Mouse (Mus musculus): ENCODE results near the gene Krt86. TPM values are rescaled to one million over a fixed set of nuclear protein-coding genes. Genes with fewer than 3 reads are reported as not detected.
"Not testable (repeated sequence)": the region's sequence is repeated elsewhere in the genome, so short reads cannot be mapped to it uniquely, and the experiment has no call there.

The Krt86 gene
- total RNA-seq, 4 experiments from 2014 or later: not detected

DNA sequence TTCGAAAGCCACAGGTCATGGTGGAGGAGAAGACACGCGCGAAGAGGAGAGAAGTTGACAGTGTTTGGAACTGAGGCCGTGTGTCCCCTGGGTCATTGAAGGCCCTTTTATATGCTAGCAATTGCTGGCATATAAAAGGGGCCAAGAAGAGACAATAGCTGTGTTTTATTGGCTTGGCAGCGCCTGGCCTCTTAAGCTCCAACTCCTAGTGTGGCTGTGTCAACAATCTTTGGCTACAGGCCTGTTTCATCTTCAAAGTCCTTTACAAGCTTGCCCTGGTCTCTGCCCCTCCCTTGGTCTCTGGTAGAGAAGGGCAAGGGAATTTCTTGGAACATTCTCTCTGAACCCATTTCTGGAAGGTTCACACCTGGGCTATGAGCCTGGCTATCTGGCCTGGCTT lies 18.2 kb downstream of the Krt86 start, which contains the start of gene Krt83:
Gene Krt83 (minus strand): TSS at position 82 of the 400 bp plus-strand sequence.
- no peak for DNase-seq (ENCODE audit: low spot score in 2 of 2)

DNA sequence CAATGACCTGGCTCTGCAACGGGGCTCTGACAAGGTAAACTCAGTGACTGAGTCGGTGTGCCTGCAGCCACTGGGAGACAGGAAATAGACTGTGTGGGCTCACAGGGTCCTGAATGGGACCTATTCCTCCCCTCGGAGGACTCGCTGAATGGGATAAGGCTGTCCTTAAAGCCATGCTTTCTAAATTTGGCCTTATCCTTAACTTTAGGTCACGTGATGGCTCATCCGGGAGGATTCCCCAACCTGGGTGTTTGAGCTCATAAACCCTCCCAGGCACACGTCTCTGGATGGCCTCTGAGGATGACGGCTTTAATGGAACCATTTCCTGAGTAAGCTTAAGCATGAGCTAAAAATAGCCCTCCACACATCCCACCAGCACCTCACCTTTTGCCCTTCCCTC lies 19.4 kb downstream of the Krt86 start:
- DNase-seq (ENCODE audit: low spot score in 2 of 2): no peak

DNA sequence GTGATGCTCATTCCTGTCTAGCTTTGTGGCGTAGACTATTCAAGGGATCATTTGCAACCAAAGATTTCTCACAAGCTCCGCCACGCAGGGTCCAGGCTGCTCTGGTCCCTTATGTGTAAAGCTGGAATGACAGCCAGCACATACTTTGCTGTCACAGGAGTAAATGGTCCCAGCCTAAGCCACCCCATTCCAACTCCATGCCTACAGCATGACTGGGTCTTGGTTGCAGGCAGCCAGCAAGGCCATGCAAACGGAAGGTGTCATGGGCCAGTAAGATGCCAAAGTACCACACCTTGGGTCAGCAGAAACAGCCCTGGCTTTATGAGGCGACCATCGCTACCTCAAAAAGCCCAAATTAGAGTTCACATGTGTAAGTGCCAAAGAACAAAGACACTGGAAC lies 20.4 kb downstream of the Krt86 start:
- no peak for DNase-seq (ENCODE audit: low spot score in 2 of 2)

DNA sequence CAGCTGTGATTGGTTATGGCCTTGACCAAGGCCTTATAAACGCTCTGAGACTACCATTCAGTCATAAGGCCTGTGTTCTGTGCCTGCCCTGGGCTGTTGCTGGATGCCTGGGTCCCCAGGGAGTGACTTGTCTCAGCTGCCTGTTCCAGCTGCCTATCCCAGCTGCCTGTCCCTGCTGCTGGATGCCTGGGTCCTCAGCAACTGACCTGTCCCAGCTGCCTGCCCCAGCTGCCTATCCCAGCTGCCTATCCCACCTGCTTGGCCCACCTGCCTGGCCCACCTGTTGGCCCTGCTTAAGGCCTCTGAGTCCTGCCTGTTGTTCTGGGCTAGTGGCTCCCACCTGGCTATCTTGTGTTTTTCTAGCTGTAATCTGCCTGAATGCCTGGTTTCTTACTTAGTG lies 20.9 kb downstream of the Krt86 start:
- no peak for DNase-seq (ENCODE audit: low spot score in 2 of 2)

DNA sequence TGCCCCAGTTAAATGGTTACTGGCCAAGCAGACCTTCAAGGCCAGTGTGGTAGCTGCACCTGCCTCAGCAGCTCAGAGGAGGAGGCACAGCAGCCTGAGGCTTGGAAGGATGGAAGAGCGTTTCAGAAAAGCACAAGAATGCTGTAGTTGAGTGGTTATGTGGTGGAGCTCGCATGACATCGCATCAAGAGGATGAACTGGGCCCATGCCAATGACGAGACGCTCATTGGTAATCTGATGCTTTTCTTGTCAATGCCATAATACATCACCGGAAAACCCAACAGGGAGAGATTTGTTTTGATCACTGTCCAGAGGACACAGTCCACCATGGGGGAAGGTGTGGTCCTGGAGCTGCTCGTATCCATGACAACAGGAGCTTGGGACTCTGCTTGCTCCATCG lies 22.0 kb downstream of the Krt86 start:
- DNase-seq (ENCODE audit: low spot score in 2 of 2): no peak

DNA sequence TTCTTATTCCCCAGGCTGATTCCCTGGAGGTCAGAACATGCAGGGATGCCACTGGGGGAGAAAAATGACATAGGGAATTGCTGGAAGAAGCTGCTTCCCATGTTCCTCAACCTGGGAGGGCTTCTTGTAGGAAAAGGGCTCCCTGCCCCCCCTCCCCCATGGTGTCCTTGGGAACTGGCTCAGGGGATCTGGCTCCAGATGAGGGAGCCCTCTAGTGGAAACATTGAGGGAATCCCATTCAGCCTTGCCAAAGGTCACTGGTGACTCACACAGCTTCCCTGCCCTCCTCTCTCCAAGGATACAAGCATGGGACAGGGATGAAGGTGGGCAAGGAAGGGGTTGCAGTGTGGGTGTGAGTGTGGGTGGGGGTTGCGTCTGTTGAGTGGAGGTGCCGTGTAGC lies 23.9 kb downstream of the Krt86 start:
- DNase-seq (ENCODE audit: low spot score in 2 of 2): no peak

DNA sequence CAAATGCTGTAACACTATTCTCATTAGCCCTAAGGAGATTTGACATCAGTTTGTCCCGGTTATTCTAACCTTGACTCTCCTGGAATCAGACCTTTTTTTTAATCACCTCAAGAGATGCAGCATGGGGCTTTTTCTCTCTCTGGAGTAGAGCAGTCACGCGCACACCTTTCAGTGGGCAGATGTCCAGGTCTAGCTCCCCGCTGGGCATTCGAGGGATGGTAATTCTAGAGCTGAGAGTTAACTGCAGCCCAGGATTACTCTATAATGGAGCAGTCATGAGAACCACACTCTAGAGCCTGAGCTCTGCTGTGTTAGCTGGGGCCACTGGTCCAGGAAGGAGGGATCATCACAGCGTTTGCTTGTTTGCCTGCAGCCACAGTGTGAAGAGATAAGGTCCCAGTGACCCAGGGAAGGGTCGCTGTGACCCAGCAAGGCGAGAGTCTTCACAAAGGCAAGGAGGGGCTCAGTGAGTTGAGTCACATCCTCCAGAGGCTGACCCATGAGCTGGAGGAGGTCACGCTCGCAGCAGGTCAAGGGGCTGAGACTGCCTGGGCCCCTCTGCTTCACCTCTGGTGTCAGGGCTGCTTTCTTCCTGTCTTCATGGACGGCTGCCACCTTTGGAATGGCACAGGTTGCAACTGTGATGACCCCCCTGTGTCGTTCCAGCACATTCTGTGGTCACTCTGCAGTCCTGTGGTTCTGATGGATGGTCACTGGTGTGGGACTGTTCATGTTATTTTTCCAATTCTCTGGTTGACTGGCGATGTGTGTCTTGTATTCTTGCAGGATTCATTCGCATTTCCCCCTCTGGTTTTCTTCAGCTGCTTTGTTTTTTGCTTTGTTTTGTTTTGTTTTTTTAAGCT lies 33.8 kb downstream of the Krt86 start:
- no peak for DNase-seq (ENCODE audit: low spot score in 2 of 2)

DNA sequence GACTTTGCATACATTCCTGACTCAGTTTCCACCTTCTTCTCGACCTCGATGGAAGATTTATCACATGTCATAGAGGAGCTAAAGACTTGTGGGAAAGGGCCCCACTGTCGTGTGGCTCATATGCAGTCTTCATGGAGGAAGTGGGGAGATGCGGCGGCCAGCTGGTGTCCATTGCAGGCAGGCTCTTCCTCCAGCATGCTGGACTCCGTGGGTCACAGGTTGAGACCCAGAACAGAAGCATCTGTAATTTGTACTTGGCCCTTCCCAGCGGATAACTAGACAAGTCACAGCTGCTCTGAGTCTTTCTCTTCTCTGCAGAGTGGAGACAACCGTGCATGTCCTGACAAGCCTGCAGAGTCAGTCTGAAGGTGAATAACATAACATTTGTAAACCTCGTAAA lies 35.0 kb downstream of the Krt86 start:
- no peak for DNase-seq (ENCODE audit: low spot score in 2 of 2)

DNA sequence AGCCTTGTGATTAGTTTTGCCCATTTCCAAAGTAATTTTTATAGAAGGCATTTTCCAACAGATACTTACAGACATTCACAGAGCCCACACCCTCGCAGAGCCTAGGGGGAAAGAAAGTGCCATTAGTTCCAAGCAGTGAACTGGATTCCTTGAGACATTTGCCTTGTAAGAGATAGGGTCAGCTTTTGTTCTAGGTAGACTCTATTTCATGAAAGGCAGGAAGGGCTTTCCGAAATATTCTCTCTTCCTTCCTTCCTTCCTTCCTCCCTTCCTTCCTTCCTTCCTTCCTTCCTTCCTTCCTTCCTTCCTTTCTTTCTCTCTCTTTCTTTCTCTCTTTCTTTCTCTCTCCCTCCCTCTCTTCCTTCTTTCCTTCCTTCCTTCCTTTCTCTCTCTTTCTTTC lies 43.9 kb downstream of the Krt86 start, which contains the start of gene Gm49425:
Gene Gm49425 (minus strand): TSS at position 101 of the 400 bp plus-strand sequence.
- DNase-seq (ENCODE audit: low spot score in 2 of 2): not testable (repeated sequence)

DNA sequence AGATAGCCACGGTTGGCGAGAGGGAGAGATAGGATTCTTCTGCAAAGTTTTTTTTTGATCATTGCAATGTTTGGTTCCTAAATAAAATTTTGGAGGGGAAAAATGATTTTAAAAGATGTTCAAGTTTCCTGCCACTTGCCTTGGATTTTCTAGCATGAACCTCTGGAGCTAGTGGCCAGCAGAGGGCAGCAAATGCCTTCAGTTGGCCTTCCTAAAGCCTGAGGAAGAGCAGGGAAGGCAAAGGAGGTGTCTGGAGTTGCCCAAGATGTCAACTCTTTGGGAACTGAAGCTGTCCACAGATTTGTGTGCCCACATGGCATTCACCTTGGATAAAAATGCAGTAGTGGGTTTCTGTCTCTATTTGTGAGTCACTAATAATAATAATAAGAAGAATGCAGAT lies 46.5 kb downstream of the Krt86 start:
- peak; percentile 26 to 52 for DNase-seq (ENCODE audit: low spot score in 2 of 2)

DNA sequence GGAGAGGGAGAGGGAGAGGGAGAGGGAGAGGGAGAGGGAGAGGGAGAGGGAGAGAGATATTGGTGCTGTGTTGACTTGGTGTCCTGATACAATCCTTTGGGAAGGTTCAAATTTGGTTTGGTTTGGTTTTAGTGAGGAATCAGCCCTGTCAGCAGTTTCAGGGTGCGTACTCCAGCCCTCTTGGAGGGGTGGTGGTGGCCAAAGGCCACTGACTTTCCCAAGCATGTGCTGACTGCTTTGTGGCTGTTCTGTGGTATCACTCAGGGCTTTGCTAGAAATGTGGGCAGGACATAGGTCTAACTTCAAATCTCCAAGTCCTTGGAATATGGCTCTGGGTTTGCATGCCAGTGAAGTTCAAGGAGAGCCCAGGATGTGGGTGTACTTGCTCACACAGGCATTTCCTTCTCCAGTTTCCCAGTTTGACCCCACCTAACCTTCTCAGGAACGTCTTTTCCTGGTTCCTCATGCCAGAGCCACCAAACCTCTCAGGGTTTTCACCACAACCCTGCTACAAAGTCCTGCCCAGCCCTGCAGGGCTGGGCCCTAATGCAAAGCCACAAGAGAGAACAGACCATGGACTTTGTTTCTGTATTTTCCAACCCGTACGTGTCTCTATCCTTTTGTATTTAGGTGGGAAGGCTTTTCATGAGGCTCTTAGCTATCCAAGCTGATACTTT lies 49.4 kb downstream of the Krt86 start:
- no peak for DNase-seq (ENCODE audit: low spot score in 2 of 2)

Other genes starting within 250 kb of the Krt86 start
- gene Grasp, start 249.3 kb upstream of the Krt86 start, total RNA-seq (2022): 1 to 10 TPM; 3.0 to 5.4 (median 4.4) TPM
- 100 to 1,000 TPM; 114 to 232 (median 117) TPM for gene Nr4a1, start 219.2 kb upstream of the Krt86 start, total RNA-seq (2022)
- 10 to 100 TPM; 28.6 to 35.4 (median 31.8) TPM for gene Atg101, start 189.2 kb upstream of the Krt86 start, total RNA-seq (2022)
- not detected for gene 6030408B16Rik, start 180.3 kb upstream of the Krt86 start, total RNA-seq (2022)
- 1 to 10 TPM; 1.1 to 3.4 (median 2.5) TPM for gene Krt80, start 103.3 kb upstream of the Krt86 start, total RNA-seq (2022)
- not detected for gene Krt7, start 62.4 kb upstream of the Krt86 start, total RNA-seq (2022)
- gene Krt87, start 34.7 kb upstream of the Krt86 start, total RNA-seq (2022): not detected
- gene Krt88, start 25.7 kb upstream of the Krt86 start, total RNA-seq (2022): not detected
- gene Krt81, start 9.7 kb upstream of the Krt86 start, total RNA-seq (2022): not detected
- not detected for gene Krt83, start 18.0 kb downstream of the Krt86 start, total RNA-seq (2022)
- not detected for gene Gm49425, start 43.8 kb downstream of the Krt86 start, total RNA-seq (2022)
- not detected for gene Krt84, start 59.3 kb downstream of the Krt86 start, total RNA-seq (2022)
- gene Krt82, start 77.2 kb downstream of the Krt86 start, total RNA-seq (2022): not detected
- gene Krt90, start 89.5 kb downstream of the Krt86 start, total RNA-seq (2022): not detected
- gene Krt75, start 100.4 kb downstream of the Krt86 start, total RNA-seq (2022): not detected
- not detected for gene Gm5414, start 154.7 kb downstream of the Krt86 start, total RNA-seq (2022)
- gene Gm5478, start 173.9 kb downstream of the Krt86 start, total RNA-seq (2022): not detected
- gene Krt6b, start 206.8 kb downstream of the Krt86 start, total RNA-seq (2022): not detected
- not detected for gene Krt6a, start 220.8 kb downstream of the Krt86 start, total RNA-seq (2022)
- gene Krt5, start 239.4 kb downstream of the Krt86 start, total RNA-seq (2022): not detected

Data from gastrocnemius, adult 8-10 months (tissue).